Mouse (Mus musculus) neural tube, embryonic 11.5 days (tissue): Measurements from ENCODE around the gene Pkmyt1. TPM values are rescaled to one million over a fixed set of nuclear protein-coding genes. Genes with fewer than 3 reads are reported as not detected.

Experiments
- ATAC-seq: fragments of 200-750 bp; cut with Nextera tagmentation; 2 replicates; pipeline ENCODE4 v1.8.0; 2017; ENCODE audit warnings: moderate number of reproducible peaks, mild to moderate bottlenecking, moderate TSS enrichment, moderate library complexity; ENCODE audit not compliant: insufficient read depth, low FRiP score, low TSS enrichment
- DNase-seq: peaks from one replicate; pipeline ENCODE4 v3.0.0-alpha.2; 2015; ENCODE audit warnings: low spot score
- H3K27ac ChIP-seq: fragments of 300-500 bp; sonication (generic); 2 replicates; pipeline ENCODE4 v1.5.1; 2014; ENCODE audit warnings: low read depth, mild to moderate bottlenecking, low read length
- H3K27me3 ChIP-seq: fragments of 300-500 bp; sonication (generic); 2 replicates; pipeline ENCODE4 v1.6.1; 2014; ENCODE audit warnings: mild to moderate bottlenecking, low read length, mixed read lengths; ENCODE audit not compliant: control insufficient read depth, insufficient read depth
- H3K36me3 ChIP-seq: fragments of 300-500 bp; sonication (generic); 2 replicates; pipeline ENCODE4 v1.6.1; 2014; ENCODE audit warnings: mild to moderate bottlenecking, low read length, moderate library complexity, mixed read lengths; ENCODE audit not compliant: control insufficient read depth, insufficient read depth
- H3K4me1 ChIP-seq: fragments of 300-500 bp; sonication (generic); 2 replicates; pipeline ENCODE4 v1.6.1; 2014; ENCODE audit warnings: low read length, mixed read lengths; ENCODE audit not compliant: control insufficient read depth, insufficient read depth
- H3K4me2 ChIP-seq: fragments of 300-500 bp; sonication (generic); 2 replicates; pipeline ENCODE4 v1.6.1; 2014; ENCODE audit warnings: low read depth, mild to moderate bottlenecking, moderate library complexity
- H3K4me3 ChIP-seq: fragments of 300-500 bp; sonication (generic); 2 replicates; pipeline ENCODE4 v1.5.1; 2014; ENCODE audit warnings: low read depth, low read length
- H3K9ac ChIP-seq: fragments of 300-500 bp; sonication (generic); 2 replicates; pipeline ENCODE4 v1.6.1; 2014; ENCODE audit warnings: mild to moderate bottlenecking, low read length
- H3K9me3 ChIP-seq: fragments of 300-500 bp; sonication (generic); 2 replicates; pipeline ENCODE4 v1.6.1; 2016; ENCODE audit warnings: low read length; ENCODE audit not compliant: control insufficient read depth
- WGBS: fragments of 180-500 bp; shearing (Covaris S2); extraction: QIAGEN DNeasy Blood & Tissue Kit; methylation state at CpG from one replicate; pipeline ENCODE4 v1.1.7; 2014; 5-methylcytosine and 5-hydroxymethylcytosine counted together
- polyA plus RNA-seq: library from polyadenylated mRNA; unstranded; fragments of >200 nt; fragmentation: Nextera tagmentation; extraction: Ambion mirVana; gene quantifications from 2 replicates; pipeline ENCODE4 v1.2.1, GENCODE M21; 2014

Gene Pkmyt1
- polyA plus RNA-seq, 1 experiment from 2014 or later, result 44.5 TPM

DNA sequence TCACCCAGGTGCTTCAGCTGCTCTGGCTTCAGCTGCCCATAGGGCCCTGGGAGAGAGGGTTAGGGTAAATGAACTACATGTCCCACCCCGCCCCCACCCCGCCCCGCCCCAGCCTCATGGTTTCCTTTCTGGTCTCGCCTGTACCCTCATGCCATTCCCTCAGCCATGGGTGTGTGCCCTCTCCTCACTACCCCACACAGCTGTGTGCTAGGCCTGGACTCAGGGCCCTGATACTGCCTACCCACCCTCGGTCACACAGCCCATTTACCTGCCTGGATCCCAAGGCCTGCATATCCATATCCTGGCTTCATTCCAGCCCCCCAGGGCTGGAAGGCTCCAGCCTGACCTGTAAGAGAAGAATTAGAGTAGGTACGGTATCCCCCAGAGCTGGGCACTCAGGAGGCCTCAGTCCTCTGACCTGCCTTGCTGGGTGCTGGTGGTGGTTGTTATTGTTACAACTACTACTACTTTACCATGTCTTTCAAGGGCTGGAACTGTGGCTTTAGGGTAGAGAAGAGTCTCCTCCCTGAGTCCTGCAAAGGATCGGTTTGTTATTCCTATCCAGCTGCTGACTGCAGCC, 20.5 kb upstream of the Pkmyt1 start:
- H3K9ac ChIP-seq, result no peak overlapping the region
- 68% methylated on average over 7 of the region's 7 CpGs for WGBS
- no peaks in the 10 kb centered on the region for H3K36me3 ChIP-seq
- DNase-seq (no peak), ATAC-seq (no peak)
- peaks cover 3% of the 10 kb centered on the region; the same call in 1 of the 2 replicates for H3K27me3 ChIP-seq
- H3K4me2 ChIP-seq, result no peak overlapping the region
- H3K9me3 ChIP-seq, result no peaks in the 10 kb centered on the region
- H3K27ac ChIP-seq, result no peak overlapping the region
- H3K4me1 ChIP-seq, result no peaks in the 10 kb centered on the region
- no peak overlapping the region for H3K4me3 ChIP-seq

DNA sequence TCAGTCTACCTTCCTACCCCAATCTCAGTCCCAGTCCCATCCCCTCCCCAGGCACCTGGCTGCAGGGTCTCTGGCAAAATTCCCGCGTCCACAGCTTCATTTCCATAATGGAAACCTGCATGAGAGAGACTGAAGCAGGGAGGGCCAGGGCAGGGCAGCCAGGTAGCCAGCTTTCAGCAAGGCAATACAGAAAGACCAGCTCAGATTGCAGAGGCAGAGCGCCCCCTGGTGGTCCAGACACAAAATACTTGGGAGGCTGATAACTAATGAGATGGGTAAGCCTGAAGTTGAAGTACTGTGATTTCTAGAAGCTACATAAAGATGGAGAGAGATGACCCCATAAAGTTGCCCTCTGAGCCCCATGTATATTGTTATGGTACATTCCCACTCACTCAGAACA, 19.9 kb upstream of the Pkmyt1 start:
- 0% methylated on average over 3 of the region's 3 CpGs for WGBS
- Histone ChIP-seq H3K9ac (no peak overlapping the region), H3K36me3 (no peaks in the 10 kb centered on the region), H3K4me1 (no peaks in the 10 kb centered on the region), H3K27ac (no peak overlapping the region), H3K9me3 (no peaks in the 10 kb centered on the region), H3K4me3 (no peak overlapping the region), H3K4me2 (no peak overlapping the region), H3K27me3 (no peaks in the 10 kb centered on the region)
- peak; percentile 75 for DNase-seq
- peak; percentile 45 for ATAC-seq

DNA sequence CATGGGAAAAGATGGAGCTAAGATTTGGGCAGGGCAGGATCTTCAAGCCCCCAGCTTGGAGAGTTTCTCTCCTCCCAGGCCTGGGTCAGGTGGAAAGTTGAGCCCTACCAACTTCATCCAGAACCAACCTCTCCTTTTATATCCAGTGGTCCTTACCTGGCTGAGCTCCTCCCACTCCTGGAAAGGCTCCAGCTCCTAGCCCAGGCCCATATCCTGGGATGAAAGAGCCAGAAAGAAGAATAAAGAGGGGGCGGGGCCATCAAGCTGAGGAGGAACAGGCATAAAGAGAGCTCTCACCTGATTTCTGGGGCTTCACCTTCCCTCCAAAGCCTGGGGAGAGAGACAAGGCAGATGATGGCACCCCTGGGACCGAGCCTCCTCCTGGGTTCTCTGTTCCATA, 9.1 kb upstream of the Pkmyt1 start:
- no peaks in the 10 kb centered on the region for H3K4me1 ChIP-seq
- no peak for DNase-seq
- H3K9ac ChIP-seq, result no peak overlapping the region
- no peak overlapping the region for H3K27ac ChIP-seq
- no peak for ATAC-seq
- no peak overlapping the region for H3K4me2 ChIP-seq
- no peak overlapping the region for H3K4me3 ChIP-seq
- no peaks in the 10 kb centered on the region for H3K27me3 ChIP-seq
- WGBS, result 64% methylated on average over 2 of the region's 2 CpGs
- H3K9me3 ChIP-seq, result no peaks in the 10 kb centered on the region
- no peaks in the 10 kb centered on the region for H3K36me3 ChIP-seq

DNA sequence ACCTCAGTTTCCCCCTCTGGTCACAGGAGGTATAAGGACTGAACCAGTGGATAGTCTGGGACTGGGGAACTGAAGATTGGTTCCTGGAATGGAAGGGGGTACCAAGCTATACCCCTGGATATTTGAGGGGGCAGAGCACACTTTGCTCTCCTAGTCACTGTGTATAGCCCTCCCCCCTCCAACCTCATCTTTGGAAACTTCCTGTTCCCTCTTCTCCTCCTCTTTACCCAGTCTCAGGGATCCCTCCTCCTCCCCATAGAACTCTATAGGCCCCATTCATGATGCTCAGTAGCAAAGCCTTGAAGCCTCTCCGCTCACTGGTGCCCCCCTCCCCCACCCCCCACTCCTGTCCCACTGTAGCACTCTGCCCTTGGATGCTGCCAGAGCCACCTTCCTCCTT, 6.7 kb upstream of the Pkmyt1 start:
- ATAC-seq (no peak), DNase-seq (no peak)
- WGBS, result 42% methylated on average over 1 of the region's 1 CpGs
- Histone ChIP-seq H3K9me3 (no peaks in the 10 kb centered on the region), H3K4me2 (no peak overlapping the region), H3K9ac (no peak overlapping the region), H3K27ac (no peak overlapping the region), H3K4me1 (no peaks in the 10 kb centered on the region), H3K27me3 (no peaks in the 10 kb centered on the region), H3K36me3 (no peaks in the 10 kb centered on the region), H3K4me3 (no peak overlapping the region)

DNA sequence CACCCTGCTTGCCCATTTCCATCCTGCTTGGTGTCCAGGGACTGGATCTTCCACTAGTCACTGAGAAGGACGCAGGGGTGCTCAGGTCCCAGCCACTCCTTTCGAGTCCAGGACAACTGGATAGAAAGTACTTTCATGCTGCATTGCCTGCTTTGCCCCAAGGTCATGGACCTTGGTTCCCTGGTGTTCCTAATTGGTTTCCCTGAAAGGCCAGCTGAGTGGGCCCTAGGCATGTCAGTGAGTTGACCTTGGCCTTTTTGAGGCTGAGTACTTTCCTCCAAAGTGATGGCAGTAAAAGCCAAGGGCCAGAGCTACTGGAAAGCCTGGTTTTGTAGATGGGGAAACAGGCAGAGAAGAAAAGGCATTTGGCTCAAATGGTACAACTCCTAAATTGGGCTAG, 4.2 kb upstream of the Pkmyt1 start:
- no peak for DNase-seq
- Histone ChIP-seq H3K4me2 (no peak overlapping the region), H3K4me1 (peaks cover 2% of the 10 kb centered on the region; the same call in 1 of the 2 replicates), H3K9ac (no peak overlapping the region), H3K36me3 (no peaks in the 10 kb centered on the region), H3K9me3 (no peaks in the 10 kb centered on the region), H3K4me3 (no peak overlapping the region), H3K27ac (no peak overlapping the region), H3K27me3 (no peaks in the 10 kb centered on the region)
- WGBS, result 83% methylated on average over 2 of the region's 2 CpGs
- ATAC-seq, result no peak

DNA sequence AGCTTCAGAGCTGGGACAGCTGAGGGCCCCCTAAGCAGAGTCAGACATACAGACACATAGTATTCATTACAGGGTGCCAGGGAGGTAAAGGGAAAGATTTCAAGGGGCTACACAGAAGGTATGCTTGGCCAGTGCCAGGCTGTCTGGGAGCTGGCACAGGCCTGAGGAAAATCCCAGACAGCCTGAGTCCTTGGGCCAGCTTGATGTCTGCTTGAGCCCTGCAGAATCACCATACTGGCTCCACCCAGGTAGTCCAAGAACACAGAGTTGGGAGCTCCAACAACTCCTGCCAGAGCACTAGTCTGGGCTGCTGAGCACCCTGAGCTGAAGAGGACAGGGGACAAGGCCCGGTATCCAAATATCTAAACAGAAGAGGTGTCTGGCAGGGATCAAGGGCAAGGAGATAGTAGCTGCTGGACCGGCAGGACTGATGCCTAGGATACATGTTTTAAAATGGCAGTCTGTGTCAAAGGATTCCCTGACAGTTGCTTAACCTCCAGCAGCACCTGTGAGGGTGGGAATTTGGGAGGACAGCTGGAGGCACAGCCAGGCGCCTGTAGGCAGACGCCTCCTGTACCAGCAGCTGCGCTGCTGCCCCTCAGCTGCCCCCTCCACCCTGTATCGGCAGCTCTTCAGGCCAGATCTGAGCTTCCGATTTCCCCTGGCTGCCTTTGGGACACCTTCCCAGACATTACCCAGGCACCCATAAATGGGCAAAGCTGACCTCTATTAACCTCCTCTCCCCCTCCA, 3.6 kb upstream of the Pkmyt1 start, which contains the start of gene 1520401A03Rik:
1520401A03Rik (minus strand) TSS at position 408 of the 750 bp plus-strand sequence.
- no peak within 1 kb of the TSS for H3K4me2 ChIP-seq
- no peak for DNase-seq
- ATAC-seq, result no peak
- H3K9ac ChIP-seq, result no peak within 1 kb of the TSS
- no peak within 1 kb of the TSS for H3K4me3 ChIP-seq
- H3K4me1 ChIP-seq, result peaks cover 2% of the 10 kb centered on the region; the same call in 1 of the 2 replicates
- 66% methylated on average over 7 of the region's 7 CpGs for WGBS
- no peaks in the 10 kb centered on the region for H3K9me3 ChIP-seq
- no peaks in the 10 kb centered on the region for H3K27me3 ChIP-seq
- H3K27ac ChIP-seq, result no peak within 1 kb of the TSS
- H3K36me3 ChIP-seq, result no peaks in the 10 kb centered on the region

DNA sequence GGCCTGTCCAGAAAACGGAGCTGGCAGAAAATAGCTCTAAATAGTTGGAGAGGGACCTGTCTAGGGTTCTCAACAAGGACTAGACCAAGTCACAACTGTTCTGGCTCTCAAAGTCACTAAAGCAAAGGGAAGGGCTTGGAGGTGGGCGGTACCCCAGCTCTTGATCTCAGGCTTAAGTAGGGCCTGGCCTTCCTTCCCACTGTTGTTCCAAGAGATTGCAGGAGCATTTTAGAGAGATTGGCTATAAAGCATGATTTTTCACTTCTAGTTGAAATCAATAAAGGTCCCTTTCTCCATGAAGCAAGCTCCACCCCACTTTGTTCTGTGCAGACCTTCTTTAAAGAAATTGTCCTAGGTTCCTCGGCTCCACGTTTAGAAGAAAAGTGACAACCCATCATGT, 659 bp upstream of the Pkmyt1 start:
- Histone ChIP-seq H3K9me3 (no peaks in the 10 kb centered on the region), H3K9ac (peak overlapping the region; percentile 50), H3K36me3 (no peaks in the 10 kb centered on the region), H3K27me3 (no peaks in the 10 kb centered on the region), H3K4me1 (peaks cover 2% of the 10 kb centered on the region; the same call in 1 of the 2 replicates), H3K4me2 (peak overlapping the region; percentile 87), H3K27ac (no peak overlapping the region), H3K4me3 (peak overlapping the region; percentile 65)
- ATAC-seq (no peak), DNase-seq (no peak)
- WGBS, result 70% methylated on average over 4 of the region's 4 CpGs

DNA sequence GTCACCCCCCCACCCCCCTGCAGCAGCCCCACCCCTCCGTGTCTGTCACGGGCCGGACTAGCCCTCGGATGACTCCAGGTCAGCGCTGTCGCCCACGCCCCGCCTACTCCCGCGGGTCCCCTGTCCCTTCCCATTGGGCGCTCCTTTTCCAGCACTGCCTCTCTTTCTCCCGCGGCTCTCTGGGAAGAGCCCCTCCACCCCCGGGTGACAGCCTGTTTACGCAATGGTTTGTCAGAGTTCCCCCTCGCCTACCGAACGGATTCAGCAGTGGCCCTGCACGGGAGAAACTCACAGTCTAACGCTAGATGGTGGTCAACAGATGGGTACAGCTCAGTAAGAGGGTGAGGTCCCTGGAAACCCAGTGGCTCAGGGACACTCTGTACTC, 614 bp downstream of the Pkmyt1 start:
- no peaks in the 10 kb centered on the region for H3K27me3 ChIP-seq
- H3K9me3 ChIP-seq, result no peaks in the 10 kb centered on the region
- peak; percentile 87 for ATAC-seq
- WGBS, result under 1% methylated on average over 20 of the region's 20 CpGs
- H3K4me2 ChIP-seq, result peak overlapping the region; percentile 87
- H3K4me1 ChIP-seq, result peaks cover 2% of the 10 kb centered on the region; the same call in 1 of the 2 replicates
- peak overlapping the region; percentile 65 for H3K4me3 ChIP-seq
- H3K9ac ChIP-seq, result peak overlapping the region; percentile 75
- no peaks in the 10 kb centered on the region for H3K36me3 ChIP-seq
- DNase-seq, result peak; percentile 78
- peak overlapping the region; percentile 50; the same call in 1 of the 2 replicates for H3K27ac ChIP-seq

DNA sequence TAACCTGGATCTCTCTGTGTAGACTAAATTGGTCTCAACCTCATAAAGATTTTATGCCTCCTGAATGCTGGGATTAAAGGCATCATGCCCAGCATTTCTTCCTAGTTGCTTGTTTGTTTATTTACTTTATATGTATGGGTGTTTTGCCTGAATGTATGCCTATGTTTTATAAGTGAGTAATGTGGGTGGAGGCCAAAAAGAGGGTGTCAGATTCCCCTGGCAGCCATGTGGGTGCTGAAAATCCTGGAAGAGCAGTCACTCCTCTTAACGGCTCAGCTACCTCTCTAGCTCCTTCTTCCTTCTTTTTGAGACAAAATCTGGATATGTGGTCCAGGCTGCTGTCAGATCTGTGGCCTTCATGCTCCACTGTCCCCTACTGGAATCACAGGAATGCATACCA, 4.3 kb downstream of the Pkmyt1 start:
- H3K4me2 ChIP-seq, result no peak overlapping the region
- ATAC-seq (no peak), DNase-seq (no peak)
- H3K4me3 ChIP-seq, result no peak overlapping the region
- H3K27ac ChIP-seq, result no peak overlapping the region
- no peaks in the 10 kb centered on the region for H3K27me3 ChIP-seq
- H3K9ac ChIP-seq, result no peak overlapping the region
- peaks cover 2% of the 10 kb centered on the region; the same call in 1 of the 2 replicates for H3K4me1 ChIP-seq
- no peaks in the 10 kb centered on the region for H3K9me3 ChIP-seq
- WGBS, result 79% methylated on average over 1 of the region's 1 CpGs
- no peaks in the 10 kb centered on the region; the same call in 1 of the 2 replicates for H3K36me3 ChIP-seq
